Mouse (Mus musculus): Measurements from ENCODE around the gene Mxra7. TPM values are rescaled to one million over a fixed set of nuclear protein-coding genes. Genes with fewer than 3 reads are reported as not detected.
A peak's percentile ranks its signal among the peaks of the same experiment; 100 is the strongest.
"Not testable (repeated sequence)": the region's sequence is repeated elsewhere in the genome, so short reads cannot be mapped to it uniquely, and the experiment has no call there.

The Mxra7 gene
- 0.58 to 0.64 TPM in 2 of 3 replicates, not detected in the other for total RNA-seq (2017)

GRCm38 (mm10) chr11:116827534-116828165, at the start of gene Mxra7:
Gene Mxra7 (minus strand): TSS chr11:116828046.
- 0 out of 2 replicates have a peak, but pooled peaks have one; percentile 41 for ATAC-seq (replicated peaks; ENCODE audit: insufficient number of reproducible peaks, low FRiP score, low TSS enrichment, poor library complexity, severe bottlenecking)

GRCm38 (mm10) chr11:116873987-116874386, 46.1 kb upstream of the Mxra7 start:
- no peak for ATAC-seq (replicated peaks; ENCODE audit: insufficient number of reproducible peaks, low FRiP score, low TSS enrichment, poor library complexity, severe bottlenecking)

DNA sequence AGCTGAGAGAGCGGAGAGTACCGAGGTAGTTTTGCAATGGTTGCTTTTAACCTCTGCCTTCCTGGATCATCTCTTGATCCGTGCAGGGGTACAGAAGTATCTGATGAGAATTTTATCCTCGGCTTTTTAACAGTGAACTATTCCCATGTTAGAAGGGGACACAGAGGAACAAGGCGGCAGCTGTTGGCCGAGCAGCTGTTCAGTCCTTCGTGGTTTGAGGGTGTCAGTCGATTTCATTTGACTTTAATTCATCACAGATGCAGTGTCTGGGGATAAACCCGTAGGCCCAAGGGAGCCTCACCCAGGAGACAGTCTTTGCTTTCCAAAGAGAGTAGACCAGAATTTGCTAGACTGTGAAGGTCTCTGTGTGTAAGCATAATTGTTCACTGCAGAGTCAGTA, 43.7 kb upstream of the Mxra7 start:
- no peak for ATAC-seq (replicated peaks; ENCODE audit: insufficient number of reproducible peaks, low FRiP score, low TSS enrichment, poor library complexity, severe bottlenecking)

DNA sequence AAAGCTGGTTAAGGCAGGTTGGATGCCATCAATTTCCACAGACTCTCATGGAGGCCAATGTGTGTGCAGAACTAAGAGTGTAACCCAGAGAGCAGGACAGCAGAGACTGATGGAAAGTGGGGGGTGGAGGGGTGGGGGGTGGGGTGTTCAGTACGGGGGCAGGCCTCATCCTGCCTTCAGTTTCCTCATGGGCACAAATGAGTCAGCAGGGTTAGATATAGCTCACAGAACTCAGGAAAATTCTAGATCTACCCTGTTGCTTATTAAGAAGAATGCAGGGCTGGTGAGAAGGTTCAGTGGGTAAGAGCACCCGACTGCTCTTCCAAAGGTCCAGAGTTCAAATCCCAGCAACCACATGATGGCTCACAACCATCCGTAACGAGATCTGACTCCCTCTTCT, 41.8 kb upstream of the Mxra7 start:
- no peak for ATAC-seq (replicated peaks; ENCODE audit: insufficient number of reproducible peaks, low FRiP score, low TSS enrichment, poor library complexity, severe bottlenecking)

GRCm38 (mm10) chr11:116869223-116869622, 41.4 kb upstream of the Mxra7 start:
- ATAC-seq (replicated peaks; ENCODE audit: insufficient number of reproducible peaks, low FRiP score, low TSS enrichment, poor library complexity, severe bottlenecking) = no peak

GRCm38 (mm10) chr11:116868129-116868528, 40.3 kb upstream of the Mxra7 start:
- ATAC-seq (replicated peaks; ENCODE audit: insufficient number of reproducible peaks, low FRiP score, low TSS enrichment, poor library complexity, severe bottlenecking) = no peak

GRCm38 (mm10) chr11:116865945-116866585, 38.2 kb upstream of the Mxra7 start:
- ATAC-seq (replicated peaks; ENCODE audit: insufficient number of reproducible peaks, low FRiP score, low TSS enrichment, poor library complexity, severe bottlenecking) = no peak

GRCm38 (mm10) chr11:116864444-116864843, 36.6 kb upstream of the Mxra7 start:
- ATAC-seq (replicated peaks; ENCODE audit: insufficient number of reproducible peaks, low FRiP score, low TSS enrichment, poor library complexity, severe bottlenecking) = no peak

- ATAC-seq (replicated peaks; ENCODE audit: insufficient number of reproducible peaks, low FRiP score, low TSS enrichment, poor library complexity, severe bottlenecking) = no peak
These were observed 29.5 kb upstream of the Mxra7 start for GRCm38 (mm10) chr11:116857183-116857850.

- ATAC-seq (replicated peaks; ENCODE audit: insufficient number of reproducible peaks, low FRiP score, low TSS enrichment, poor library complexity, severe bottlenecking) = no peak
These were observed 26.4 kb upstream of the Mxra7 start for GRCm38 (mm10) chr11:116854279-116854678.

- ATAC-seq (replicated peaks; ENCODE audit: insufficient number of reproducible peaks, low FRiP score, low TSS enrichment, poor library complexity, severe bottlenecking) = peak; percentile 74
These were observed 25.7 kb upstream of the Mxra7 start for GRCm38 (mm10) chr11:116853512-116853928.

- peak; percentile 77 for ATAC-seq (replicated peaks; ENCODE audit: insufficient number of reproducible peaks, low FRiP score, low TSS enrichment, poor library complexity, severe bottlenecking)
These were observed 25.2 kb upstream of the Mxra7 start, which contains the start of gene Srsf2 for GRCm38 (mm10) chr11:116852891-116853511. Gene Srsf2 (minus strand): TSS chr11:116853094.

DNA sequence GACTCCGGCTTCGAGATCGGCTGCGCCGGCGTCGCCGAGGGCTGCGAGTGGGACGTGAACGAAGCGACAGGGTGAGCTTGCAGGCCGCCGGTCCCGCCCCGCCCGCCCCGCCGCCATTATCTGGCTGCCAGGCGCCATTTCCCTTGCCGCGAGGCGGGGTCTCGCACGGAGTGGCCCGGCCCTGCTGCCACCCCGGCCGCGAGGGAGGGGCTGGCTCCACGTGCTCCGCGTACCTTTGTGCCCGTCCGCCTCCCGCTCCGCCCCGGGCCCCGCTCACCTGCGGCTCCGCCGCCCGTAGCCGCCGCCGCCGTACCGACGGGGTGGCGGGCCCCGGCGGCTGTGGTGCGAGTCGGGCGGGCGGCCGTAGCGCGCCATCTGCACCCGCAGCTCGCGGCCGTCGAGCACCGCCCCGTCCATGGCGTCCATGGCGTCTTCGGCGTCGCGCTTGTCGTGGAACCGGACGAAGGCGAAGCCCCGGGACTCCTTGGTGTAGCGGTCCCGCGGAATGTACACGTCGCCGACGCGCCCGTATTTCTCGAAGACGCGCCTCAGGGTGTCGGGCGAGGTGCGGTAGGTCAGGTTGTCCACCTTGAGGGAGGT, 24.5 kb upstream of the Mxra7 start, which contains the start of gene Mfsd11:
TSS of gene Mfsd11 (plus strand) at position 150 of the 600 bp plus-strand sequence.
- ATAC-seq (replicated peaks; ENCODE audit: insufficient number of reproducible peaks, low FRiP score, low TSS enrichment, poor library complexity, severe bottlenecking) = peak; percentile 8; the same call in 1 of the 2 replicates

DNA sequence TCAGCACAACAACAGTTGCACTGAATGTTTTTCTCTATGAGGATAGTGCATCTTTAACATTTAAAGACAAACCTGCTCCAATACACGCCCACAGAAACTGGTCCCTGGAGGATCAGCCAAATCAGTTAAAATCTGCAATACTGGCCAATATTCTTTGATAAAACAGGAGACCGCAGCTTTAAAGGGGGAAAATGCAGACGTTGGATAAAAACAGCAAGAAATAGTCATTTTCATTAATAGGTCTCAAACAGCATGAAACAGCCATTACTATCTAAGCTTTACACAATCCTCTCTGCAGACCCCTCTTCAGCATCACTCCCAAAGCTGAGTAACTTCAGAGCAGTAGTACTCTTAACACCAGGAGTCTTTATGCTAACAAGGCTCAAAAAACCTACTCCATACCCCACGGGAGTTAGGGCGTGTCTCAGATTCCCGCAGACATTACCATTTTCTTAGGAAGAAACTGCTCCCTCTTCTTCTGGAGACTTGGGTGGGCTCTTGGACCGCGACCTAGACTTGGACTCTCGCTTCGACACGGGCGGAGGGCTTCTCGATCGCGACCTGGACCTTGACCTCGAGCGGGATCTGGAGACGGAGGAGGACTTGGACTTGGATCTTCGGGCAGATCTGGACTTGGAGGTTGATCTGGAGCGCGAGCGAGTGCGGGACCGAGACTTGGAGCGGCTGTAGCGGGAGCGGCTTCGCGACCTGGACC, 23.9 kb upstream of the Mxra7 start:
- ATAC-seq (replicated peaks; ENCODE audit: insufficient number of reproducible peaks, low FRiP score, low TSS enrichment, poor library complexity, severe bottlenecking) = no peak

DNA sequence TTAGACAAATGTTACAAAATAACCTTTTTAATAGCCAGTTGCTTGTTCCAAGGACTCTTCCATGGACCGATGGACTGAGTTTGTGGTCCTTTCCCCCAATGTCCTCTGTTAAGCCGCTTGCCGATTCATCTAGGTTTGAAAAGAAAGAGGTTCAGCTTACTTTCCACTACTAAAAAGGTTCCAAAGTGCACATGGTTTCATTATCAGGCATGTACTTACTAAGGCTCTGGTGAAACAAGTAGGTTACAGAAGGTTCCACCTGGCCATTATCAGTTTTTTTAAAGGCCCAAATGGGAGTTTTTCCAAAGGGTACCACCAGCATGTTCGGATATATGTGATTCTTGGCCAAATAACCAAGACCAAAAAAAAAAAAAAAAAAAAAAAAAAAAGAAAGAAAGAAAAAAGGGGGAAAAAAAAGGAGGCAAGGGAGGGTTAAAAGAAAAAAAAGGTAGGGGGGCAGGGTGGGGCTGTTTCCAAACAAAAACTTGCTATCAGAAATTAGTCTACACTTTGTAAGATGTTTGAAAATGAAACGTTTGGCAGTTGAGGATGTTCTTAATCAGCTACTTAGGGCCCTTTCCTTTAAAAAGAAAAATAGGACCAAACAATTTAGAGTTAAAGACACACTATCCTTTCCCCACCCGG, 23.1 kb upstream of the Mxra7 start:
- ATAC-seq (replicated peaks; ENCODE audit: insufficient number of reproducible peaks, low FRiP score, low TSS enrichment, poor library complexity, severe bottlenecking) = no peak

GRCm38 (mm10) chr11:116850085-116850484, 22.2 kb upstream of the Mxra7 start:
- no peak for ATAC-seq (replicated peaks; ENCODE audit: insufficient number of reproducible peaks, low FRiP score, low TSS enrichment, poor library complexity, severe bottlenecking)

- no peak for ATAC-seq (replicated peaks; ENCODE audit: insufficient number of reproducible peaks, low FRiP score, low TSS enrichment, poor library complexity, severe bottlenecking)
These were observed 21.7 kb upstream of the Mxra7 start for GRCm38 (mm10) chr11:116849587-116849986.

DNA sequence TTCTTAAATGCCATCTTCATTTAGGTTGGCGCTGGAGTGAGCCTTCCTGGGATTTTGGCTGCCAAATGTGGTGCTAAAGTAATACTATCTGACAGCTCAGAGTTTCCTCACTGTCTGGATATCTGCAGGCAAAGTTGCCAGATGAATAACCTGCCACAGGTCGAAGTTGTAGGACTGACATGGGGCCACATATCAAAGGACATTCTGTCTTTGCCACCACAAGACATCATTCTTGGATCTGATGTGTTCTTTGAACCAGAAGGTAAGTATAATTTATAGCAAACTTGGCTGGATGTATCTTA, 21.0 kb upstream of the Mxra7 start:
- ATAC-seq (replicated peaks; ENCODE audit: insufficient number of reproducible peaks, low FRiP score, low TSS enrichment, poor library complexity, severe bottlenecking) = not testable (repeated sequence)

Measured in monocyte, adult 5-6 weeks (primary cell).